17 mouse cellular contexts compared by ENCODE assay signal in the genomic region with DNA sequence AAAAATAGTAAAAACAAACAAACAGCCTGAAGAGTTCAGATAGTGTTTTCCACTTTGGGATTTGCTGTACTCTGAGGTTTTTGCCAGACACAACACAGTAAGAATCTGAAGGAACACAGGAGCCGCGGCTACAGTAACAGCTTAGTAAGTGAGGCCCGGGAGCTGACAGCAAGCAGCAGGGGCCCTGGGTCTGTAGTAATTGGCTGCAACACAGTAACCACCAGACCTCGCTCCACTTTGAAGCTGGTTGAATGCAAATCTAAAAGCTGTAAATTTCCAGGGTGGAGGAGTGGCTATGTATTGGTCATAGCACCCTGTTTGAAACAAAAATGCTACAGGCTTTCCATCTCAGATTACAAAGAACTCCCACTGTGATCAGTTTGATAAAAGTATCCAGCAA. TPM values are rescaled to one million over a fixed set of nuclear protein-coding genes. Genes with fewer than 3 reads are reported as not detected.
"Had no signal": no experiment of that assay in that cellular context is flagged by ENCODE, and none has a peak within 500 bp of the region (broad histone marks: within the 10 kb centered on the region; RNA-seq: fewer than 3 reads in every experiment).

No protein-coding gene starts in this region.

- H3K27ac ChIP-seq: neural tube, embryonic 13.5 days; neural tube, embryonic 15.5 days; stomach, embryonic 15.5 days; stomach, postnatal 0 days had no signal

- H3K4me1 ChIP-seq: neural tube, embryonic 13.5 days; neural tube, embryonic 15.5 days; stomach, embryonic 15.5 days had no signal

- H3K9me3 ChIP-seq: neural tube, embryonic 15.5 days; stomach, embryonic 15.5 days had no signal

- H3K4me3 ChIP-seq: neural tube, embryonic 13.5 days; neural tube, embryonic 15.5 days; stomach, embryonic 15.5 days had no signal

- DNase-seq: retina, postnatal 1 day; right cerebral cortex, adult 18-20 months; right cerebral cortex, postnatal 14 days; right cerebral cortex, postnatal 25 days; right cerebral cortex, postnatal 4 days; spleen, adult 18-20 months; thymus, adult 18-20 months; thymus, adult 2 months; thymus, postnatal 14 days; thymus, postnatal 25 days; thymus, postnatal 36 days; thymus, postnatal 4 days had no signal

- H3K27me3 ChIP-seq: neural tube, embryonic 13.5 days; neural tube, embryonic 15.5 days; stomach, embryonic 15.5 days had no signal

- H3K9ac ChIP-seq: neural tube, embryonic 13.5 days; neural tube, embryonic 15.5 days; stomach, embryonic 15.5 days had no signal

- H3K4me2 ChIP-seq: neural tube, embryonic 13.5 days; neural tube, embryonic 15.5 days; stomach, embryonic 15.5 days had no signal

RNA-seq across cellular contexts. Expression of a gene that starts 54.7 kb away (rescaled TPM):
- total RNA-seq: neutrophil, adult 5-6 weeks had no signal
